Mouse (Mus musculus) CD4-positive naive resting alpha-beta T cell, adult 76 days (primary cell): ENCODE results near the gene Sap30. TPM values are rescaled to one million over a fixed set of nuclear protein-coding genes. Genes with fewer than 3 reads are reported as not detected.

ENCODE experiments used
- total RNA-seq: library from RNA; stranded (reverse); gene quantifications from one replicate; pipeline ENCODE4 v1.2.4, GENCODE M21; 2023

Gene Sap30
- 4.4 TPM for total RNA-seq

DNA sequence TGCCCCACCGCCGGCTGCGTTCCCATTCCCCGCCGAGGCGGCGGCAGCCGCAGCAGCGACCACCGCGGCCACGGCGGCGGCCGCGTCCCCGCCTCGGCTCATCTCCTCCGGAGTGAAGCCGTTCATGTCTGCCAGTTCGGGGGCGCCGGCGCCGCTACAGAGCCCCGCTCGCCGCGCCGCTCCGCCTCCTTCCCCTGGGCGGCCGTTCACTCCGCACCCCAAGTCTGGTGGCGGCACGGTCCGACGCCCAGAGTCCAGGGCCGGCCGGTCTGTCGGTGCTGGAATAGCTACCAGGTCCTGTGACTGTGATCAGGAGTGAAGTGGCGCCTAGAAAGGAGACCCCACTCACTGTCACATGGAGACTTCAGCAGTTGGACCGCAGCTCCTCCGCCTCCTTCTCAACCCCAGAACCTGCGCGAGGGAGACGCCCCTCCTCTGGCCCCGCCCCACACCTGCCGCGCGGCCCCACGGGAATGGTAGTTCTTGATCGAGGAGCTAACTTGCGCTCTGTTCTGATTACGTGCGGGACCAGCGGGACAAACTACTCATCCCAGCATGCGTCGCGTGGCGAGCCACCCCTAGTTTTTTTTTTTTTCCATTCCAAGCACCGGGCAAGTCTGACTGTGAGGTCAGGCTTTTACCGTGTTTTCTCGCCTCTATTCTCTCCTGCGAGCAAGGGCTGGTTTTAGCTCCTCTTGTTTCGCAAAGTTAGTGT, at the start of gene Sap30:
Gene Sap30, minus strand, starts transcription at position 420 of the 715 bp plus-strand sequence.

DNA sequence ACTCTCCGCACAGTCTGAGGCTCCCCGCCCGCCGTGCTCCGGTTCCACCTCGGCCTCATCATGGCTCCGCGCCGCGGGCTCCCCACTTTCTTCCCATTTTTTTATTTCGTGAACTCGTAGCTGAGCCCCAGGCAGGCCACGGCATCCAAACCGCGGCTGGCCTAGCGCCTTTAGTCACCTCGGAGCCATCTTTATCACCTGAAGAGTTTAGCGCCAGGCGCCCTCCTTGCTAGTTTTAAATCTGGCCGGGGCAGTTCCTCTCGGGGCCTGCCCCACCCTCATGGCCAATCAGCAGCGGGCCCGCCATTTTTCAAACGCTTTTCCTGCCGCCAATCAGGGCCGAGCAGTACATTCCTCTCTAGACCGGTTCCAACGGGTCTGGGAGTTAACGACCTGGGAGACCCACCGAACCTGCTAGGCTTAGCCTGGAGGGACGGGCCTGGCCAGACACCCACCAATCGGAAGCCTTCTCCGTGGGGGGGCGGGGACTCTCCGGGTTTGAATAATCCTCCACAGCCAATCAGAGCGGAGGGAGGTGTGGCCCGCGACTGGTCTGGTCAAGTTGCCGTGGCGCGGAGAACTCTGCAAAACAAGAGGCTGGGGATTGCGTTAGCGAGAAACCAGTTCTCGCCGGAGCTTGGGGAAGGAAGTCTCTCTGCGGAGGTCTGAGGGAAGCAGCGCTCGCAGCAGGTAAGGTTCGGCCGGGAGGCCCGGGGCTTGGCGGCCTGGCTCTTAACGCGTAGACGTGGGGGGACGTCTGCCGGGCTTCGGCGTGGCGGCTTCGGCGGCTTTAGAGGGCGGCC, 23.9 kb upstream of the Sap30 start, which contains the start of gene Hmgb2:
Gene Hmgb2, plus strand, starts transcription at position 592 of the 803 bp plus-strand sequence.

DNA sequence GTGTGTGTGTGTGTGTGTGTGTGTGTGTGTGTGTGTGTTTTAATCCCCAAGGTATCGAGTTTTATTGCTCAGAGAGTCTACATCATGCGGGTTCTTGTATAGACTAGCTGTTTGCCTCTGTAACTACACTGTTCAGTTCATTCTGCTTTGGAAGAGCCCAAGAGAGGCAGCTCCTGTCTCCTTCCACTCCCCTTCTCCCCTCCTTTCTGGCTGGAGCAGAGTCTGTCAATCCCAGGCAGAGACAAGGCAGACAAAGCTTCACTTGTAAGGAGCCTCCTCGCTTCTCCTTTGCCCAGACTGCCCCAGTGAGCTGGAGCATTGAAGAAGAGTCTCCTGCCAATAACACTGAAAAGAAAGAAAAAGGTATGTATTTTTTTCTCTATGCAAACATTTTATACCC, 31.9 kb downstream of the Sap30 start, which contains the start of gene Scrg1:
Gene Scrg1, plus strand, starts transcription at position 159 of the 400 bp plus-strand sequence.

Other genes with a start within 250 kb of the Sap30 start
- not detected for gene Hand2, start 166.9 kb downstream of the Sap30 start, total RNA-seq
- not detected for gene Scrg1, start 31.9 kb downstream of the Sap30 start, total RNA-seq
- 117 TPM for gene Hmgb2, start 24.0 kb upstream of the Sap30 start, total RNA-seq
- gene Galnt7, start 165.2 kb upstream of the Sap30 start, total RNA-seq, result 40.7 TPM